Mouse (Mus musculus) large intestine, adult 2 months (tissue): Measurements from ENCODE around the gene Aldh16a1. TPM values are rescaled to one million over a fixed set of nuclear protein-coding genes. Genes with fewer than 3 reads are reported as not detected.
"Not testable (repeated sequence)": the region's sequence is repeated elsewhere in the genome, so short reads cannot be mapped to it uniquely, and the experiment has no call there.

Experiments used
- DNase-seq: peaks from one replicate; pipeline ENCODE4 v3.0.0-alpha.2; 2012; ENCODE audit warnings: low read depth, low spot score
- WGBS: fragments of 180-500 bp; shearing (Covaris S2); methylation state at CpG from one replicate; pipeline ENCODE4 v1.1.7; 2018; 5-methylcytosine and 5-hydroxymethylcytosine counted together
- polyA plus RNA-seq: library from polyadenylated mRNA; depleted of rRNA; stranded (reverse); fragments of >200 nt; gene quantifications from 2 replicates; pipeline ENCODE4 v1.2.3, GENCODE M21; 2012

The Aldh16a1 gene
- polyA plus RNA-seq, 1 experiment, result 152 TPM

- no peak for DNase-seq
- 6% methylated on average over 35 of the region's 35 CpGs for WGBS
Measured at GRCm38 (mm10) chr7:45181540-45181939, 27.2 kb upstream of the Aldh16a1 start.

GRCm38 (mm10) chr7:45180896-45181477, 26.6 kb upstream of the Aldh16a1 start, which contains the start of gene Pth2:
Gene Pth2, plus strand, starts transcription at chr7:45180995.
- WGBS, result 27% methylated on average over 20 of the region's 20 CpGs
- DNase-seq, result no peak

GRCm38 (mm10) chr7:45179469-45179868, 25.1 kb upstream of the Aldh16a1 start, which contains the start of gene Gfy:
Gene Gfy, minus strand, starts transcription at chr7:45179569.
- 34% methylated on average over 7 of the region's 7 CpGs for WGBS

GRCm38 (mm10) chr7:45178550-45178949, 24.2 kb upstream of the Aldh16a1 start:
- 18% methylated on average over 7 of the region's 7 CpGs for WGBS
- DNase-seq, result no peak

More at GRCm38 (mm10) chr7:45179469-45179868, 25.1 kb upstream of the Aldh16a1 start, which contains the start of gene Gfy:
- no peak for DNase-seq

- DNase-seq, result no peak
- 4% methylated on average over 30 of the region's 31 CpGs for WGBS
Measured at GRCm38 (mm10) chr7:45176356-45176755, 22.0 kb upstream of the Aldh16a1 start.

GRCm38 (mm10) chr7:45175929-45176328, 21.5 kb upstream of the Aldh16a1 start:
- 5% methylated on average over 23 of the region's 23 CpGs for WGBS
- DNase-seq, result no peak

- 4% methylated on average over 13 of the region's 13 CpGs for WGBS
- no peak for DNase-seq
Measured at GRCm38 (mm10) chr7:45175398-45175797, 21.0 kb upstream of the Aldh16a1 start.

GRCm38 (mm10) chr7:45174567-45175280, 20.3 kb upstream of the Aldh16a1 start:
- no peak for DNase-seq
- 8% methylated on average over 29 of the region's 29 CpGs for WGBS

- not testable (repeated sequence) for DNase-seq
- 59% methylated on average over 1 of the region's 1 CpGs for WGBS
Measured at GRCm38 (mm10) chr7:45173772-45174171, 19.4 kb upstream of the Aldh16a1 start.

GRCm38 (mm10) chr7:45172974-45173373, 18.6 kb upstream of the Aldh16a1 start:
- no peak for DNase-seq
- whole genome bisulfite sequencing, result 59% methylated on average over 7 of the region's 7 CpGs

GRCm38 (mm10) chr7:45169495-45169894, 15.1 kb upstream of the Aldh16a1 start:
- WGBS, result 88% methylated on average over 3 of the region's 3 CpGs
- no peak for DNase-seq

- 10% methylated on average over 24 of the region's 24 CpGs for WGBS
Measured at GRCm38 (mm10) chr7:45168656-45169055, 14.3 kb upstream of the Aldh16a1 start.

GRCm38 (mm10) chr7:45167761-45168445, 13.5 kb upstream of the Aldh16a1 start:
- DNase-seq, result no peak
- 11% methylated on average over 19 of the region's 19 CpGs for WGBS

More at GRCm38 (mm10) chr7:45168656-45169055, 14.3 kb upstream of the Aldh16a1 start:
- no peak for DNase-seq

GRCm38 (mm10) chr7:45166950-45167401, 12.6 kb upstream of the Aldh16a1 start:
- 35% methylated on average over 10 of the region's 10 CpGs for whole genome bisulfite sequencing
- no peak for DNase-seq

GRCm38 (mm10) chr7:45165701-45166100, 11.3 kb upstream of the Aldh16a1 start:
- DNase-seq, result no peak
- WGBS, result 63% methylated on average over 11 of the region's 11 CpGs

- DNase-seq, result no peak
- 68% methylated on average over 5 of the region's 5 CpGs for whole genome bisulfite sequencing
Measured at GRCm38 (mm10) chr7:45164833-45165232, 10.4 kb upstream of the Aldh16a1 start.

GRCm38 (mm10) chr7:45163735-45164490, 9.5 kb upstream of the Aldh16a1 start, which contains the start of gene Slc17a7:
Gene Slc17a7, plus strand, starts transcription at chr7:45163949.
- no peak for DNase-seq
- 3% methylated on average over 41 of the region's 41 CpGs for WGBS

GRCm38 (mm10) chr7:45162996-45163615, 8.7 kb upstream of the Aldh16a1 start:
- WGBS, result 69% methylated on average over 9 of the region's 9 CpGs
- no peak for DNase-seq

- no peak for DNase-seq
- 24% methylated on average over 6 of the region's 6 CpGs for WGBS
Measured at GRCm38 (mm10) chr7:45162551-45162950, 8.2 kb upstream of the Aldh16a1 start.
